Mouse (Mus musculus) lung, embryonic 15.5 days (tissue): ENCODE measurements around the gene Itpr1. TPM values are rescaled to one million over a fixed set of nuclear protein-coding genes. Genes with fewer than 3 reads are reported as not detected.

ENCODE experiments used
- ATAC-seq: fragments of 200-750 bp; cut with Nextera tagmentation; 2 replicates; pipeline ENCODE4 v1.8.0; 2017; ENCODE audit warnings: moderate number of reproducible peaks, borderline replicate concordance; ENCODE audit not compliant: low FRiP score, low TSS enrichment; ENCODE audit errors: extremely low read depth
- H3K27ac ChIP-seq: fragments of 300-500 bp; sonication (generic); 2 replicates; pipeline ENCODE4 v1.5.1; 2015; ENCODE audit warnings: moderate library complexity, mild to moderate bottlenecking, inconsistent platforms
- H3K27me3 ChIP-seq: fragments of 300-500 bp; sonication (generic); 2 replicates; pipeline ENCODE4 v1.6.1; 2015; ENCODE audit warnings: inconsistent platforms
- H3K36me3 ChIP-seq: fragments of 300-500 bp; sonication (generic); 2 replicates; pipeline ENCODE4 v1.6.1; 2015; ENCODE audit warnings: inconsistent platforms
- H3K4me1 ChIP-seq: fragments of 300-500 bp; sonication (generic); 2 replicates; pipeline ENCODE4 v1.6.1; 2015; ENCODE audit warnings: inconsistent platforms
- H3K4me2 ChIP-seq: fragments of 300-500 bp; sonication (generic); 2 replicates; pipeline ENCODE4 v1.6.1; 2015; ENCODE audit warnings: inconsistent platforms, mild to moderate bottlenecking, moderate library complexity
- H3K4me3 ChIP-seq: fragments of 300-500 bp; sonication (generic); 2 replicates; pipeline ENCODE4 v1.5.1; 2015; ENCODE audit warnings: mild to moderate bottlenecking, inconsistent platforms
- H3K9ac ChIP-seq: fragments of 300-500 bp; sonication (generic); 2 replicates; pipeline ENCODE4 v1.6.1; 2015; ENCODE audit warnings: inconsistent platforms
- H3K9me3 ChIP-seq: fragments of 300-500 bp; sonication (generic); 2 replicates; pipeline ENCODE4 v1.6.1; 2016; ENCODE audit warnings: inconsistent platforms
- WGBS: fragments of 180-500 bp; shearing (Covaris S2); methylation state at CpG from one replicate; pipeline ENCODE4 v1.1.7; 2015; 5-methylcytosine and 5-hydroxymethylcytosine counted together
- polyA plus RNA-seq: library from polyadenylated mRNA; unstranded; fragments of >200 nt; fragmentation: Nextera tagmentation; extraction: Ambion mirVana; gene quantifications from 2 replicates; pipeline ENCODE4 v1.2.1, GENCODE M21; 2015

The Itpr1 gene
- polyA plus RNA-seq, 1 experiment from 2014 or later = 14.9 TPM

- Histone ChIP-seq H3K4me1 (peaks cover 7% of the 10 kb centered on the region), H3K27ac (no peak overlapping the region), H3K9me3 (0 out of 2 replicates have a peak, but pooled peaks cover 3% of the 10 kb centered on the region), H3K4me3 (no peak overlapping the region), H3K9ac (no peak overlapping the region), H3K27me3 (no peaks in the 10 kb centered on the region), H3K4me2 (no peak overlapping the region), H3K36me3 (peaks cover 17% of the 10 kb centered on the region)
- ATAC-seq = no peak; the same call in 1 of the 2 replicates
- 27% methylated on average over 5 of the region's 5 CpGs for WGBS
Measured at GRCm38 (mm10) chr6:108436608-108437007, 223.7 kb downstream of the Itpr1 start.

GRCm38 (mm10) chr6:108441290-108441689 lies 228.4 kb downstream of the Itpr1 start:
- 0 out of 2 replicates have a peak, but pooled peaks cover 4% of the 10 kb centered on the region for H3K9me3 ChIP-seq
- H3K4me3 ChIP-seq = no peak overlapping the region
- ATAC-seq = no peak
- no peak overlapping the region for H3K27ac ChIP-seq
- no peak overlapping the region for H3K9ac ChIP-seq
- peaks cover 22% of the 10 kb centered on the region for H3K36me3 ChIP-seq
- 94% methylated on average over 2 of the region's 2 CpGs for WGBS
- H3K4me1 ChIP-seq = peaks cover 3% of the 10 kb centered on the region; the same call in 1 of the 2 replicates
- no peak overlapping the region for H3K4me2 ChIP-seq
- H3K27me3 ChIP-seq = no peaks in the 10 kb centered on the region

GRCm38 (mm10) chr6:108442291-108442690 lies 229.4 kb downstream of the Itpr1 start:
- Histone ChIP-seq H3K27me3 (no peaks in the 10 kb centered on the region), H3K4me1 (peaks cover 8% of the 10 kb centered on the region), H3K27ac (no peak overlapping the region), H3K9ac (no peak overlapping the region), H3K4me3 (no peak overlapping the region), H3K36me3 (peaks cover 22% of the 10 kb centered on the region), H3K9me3 (0 out of 2 replicates have a peak, but pooled peaks cover 4% of the 10 kb centered on the region), H3K4me2 (no peak overlapping the region)
- 75% methylated on average over 3 of the region's 3 CpGs for WGBS
- no peak for ATAC-seq

DNA sequence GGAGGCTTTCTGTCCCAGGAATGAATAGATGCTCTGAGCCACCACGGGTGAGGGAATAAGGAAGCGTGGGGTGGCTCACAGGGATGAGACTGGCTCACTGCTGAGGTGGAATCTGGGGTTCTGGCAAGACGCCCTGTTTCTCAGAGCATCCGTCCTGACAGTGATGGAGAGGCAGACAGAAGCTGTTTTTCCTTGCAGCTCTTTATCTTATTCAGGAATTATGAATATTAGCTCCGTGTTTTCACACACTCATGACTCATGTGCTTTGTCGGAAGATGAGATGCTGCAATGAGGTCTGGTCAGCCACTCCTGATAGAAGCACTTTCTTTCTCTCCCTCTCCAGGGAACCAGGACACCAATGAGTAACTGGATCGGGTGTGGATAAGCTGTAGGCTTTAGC lies 231.5 kb downstream of the Itpr1 start:
- peaks cover 22% of the 10 kb centered on the region for H3K36me3 ChIP-seq
- ATAC-seq = no peak
- peaks cover 27% of the 10 kb centered on the region for H3K4me1 ChIP-seq
- no peaks in the 10 kb centered on the region for H3K27me3 ChIP-seq
- H3K9me3 ChIP-seq = 0 out of 2 replicates have a peak, but pooled peaks cover 4% of the 10 kb centered on the region
- no peak overlapping the region for H3K4me3 ChIP-seq
- H3K27ac ChIP-seq = no peak overlapping the region
- H3K4me2 ChIP-seq = no peak overlapping the region
- no peak overlapping the region for H3K9ac ChIP-seq
- WGBS = 57% methylated on average over 7 of the region's 7 CpGs

DNA sequence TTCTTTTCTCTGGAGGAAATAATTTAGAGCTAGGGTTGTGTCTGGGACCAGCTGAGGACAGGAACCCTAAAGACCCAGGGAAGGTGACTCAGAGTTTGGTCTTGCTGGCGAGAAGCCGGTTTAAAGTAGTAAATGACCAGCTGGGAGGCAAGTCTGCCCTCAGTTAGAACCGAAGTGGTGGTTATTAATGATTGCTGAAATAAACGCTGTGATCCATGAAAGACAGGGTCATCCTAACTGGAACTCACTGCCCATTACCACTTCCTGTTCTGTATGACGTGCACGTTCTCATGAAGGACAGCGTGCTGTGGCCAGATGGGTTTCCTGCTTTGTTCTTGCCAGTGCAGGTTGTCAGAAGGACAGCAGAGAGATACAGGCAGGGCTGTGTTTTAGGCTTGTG lies 232.1 kb downstream of the Itpr1 start:
- Histone ChIP-seq H3K4me2 (no peak overlapping the region), H3K36me3 (peaks cover 21% of the 10 kb centered on the region), H3K27ac (no peak overlapping the region), H3K4me1 (peaks cover 27% of the 10 kb centered on the region), H3K9ac (no peak overlapping the region), H3K9me3 (0 out of 2 replicates have a peak, but pooled peaks cover 4% of the 10 kb centered on the region), H3K27me3 (no peaks in the 10 kb centered on the region), H3K4me3 (no peak overlapping the region)
- ATAC-seq = no peak
- 51% methylated on average over 7 of the region's 7 CpGs for WGBS

GRCm38 (mm10) chr6:108446766-108447165 lies 233.9 kb downstream of the Itpr1 start:
- no peaks in the 10 kb centered on the region for H3K27me3 ChIP-seq
- peaks cover 32% of the 10 kb centered on the region for H3K4me1 ChIP-seq
- no peak overlapping the region for H3K4me2 ChIP-seq
- H3K4me3 ChIP-seq = no peak overlapping the region
- peak overlapping the region; percentile 50 for H3K27ac ChIP-seq
- peaks cover 4% of the 10 kb centered on the region; the same call in 1 of the 2 replicates for H3K36me3 ChIP-seq
- 48% methylated on average over 1 of the region's 1 CpGs for WGBS
- H3K9ac ChIP-seq = no peak overlapping the region
- no peaks in the 10 kb centered on the region for H3K9me3 ChIP-seq
- no peak for ATAC-seq

GRCm38 (mm10) chr6:108447179-108447845 lies 234.4 kb downstream of the Itpr1 start:
- H3K27ac ChIP-seq = peak overlapping the region; percentile 50
- H3K4me1 ChIP-seq = peaks cover 32% of the 10 kb centered on the region
- no peaks in the 10 kb centered on the region for H3K9me3 ChIP-seq
- ATAC-seq = peak; percentile 66; the same call in 1 of the 2 replicates
- WGBS = 35% methylated on average over 8 of the region's 8 CpGs
- H3K4me3 ChIP-seq = no peak overlapping the region
- H3K36me3 ChIP-seq = 0 out of 2 replicates have a peak, but pooled peaks cover 3% of the 10 kb centered on the region
- H3K4me2 ChIP-seq = no peak overlapping the region
- H3K27me3 ChIP-seq = no peaks in the 10 kb centered on the region
- no peak overlapping the region for H3K9ac ChIP-seq

DNA sequence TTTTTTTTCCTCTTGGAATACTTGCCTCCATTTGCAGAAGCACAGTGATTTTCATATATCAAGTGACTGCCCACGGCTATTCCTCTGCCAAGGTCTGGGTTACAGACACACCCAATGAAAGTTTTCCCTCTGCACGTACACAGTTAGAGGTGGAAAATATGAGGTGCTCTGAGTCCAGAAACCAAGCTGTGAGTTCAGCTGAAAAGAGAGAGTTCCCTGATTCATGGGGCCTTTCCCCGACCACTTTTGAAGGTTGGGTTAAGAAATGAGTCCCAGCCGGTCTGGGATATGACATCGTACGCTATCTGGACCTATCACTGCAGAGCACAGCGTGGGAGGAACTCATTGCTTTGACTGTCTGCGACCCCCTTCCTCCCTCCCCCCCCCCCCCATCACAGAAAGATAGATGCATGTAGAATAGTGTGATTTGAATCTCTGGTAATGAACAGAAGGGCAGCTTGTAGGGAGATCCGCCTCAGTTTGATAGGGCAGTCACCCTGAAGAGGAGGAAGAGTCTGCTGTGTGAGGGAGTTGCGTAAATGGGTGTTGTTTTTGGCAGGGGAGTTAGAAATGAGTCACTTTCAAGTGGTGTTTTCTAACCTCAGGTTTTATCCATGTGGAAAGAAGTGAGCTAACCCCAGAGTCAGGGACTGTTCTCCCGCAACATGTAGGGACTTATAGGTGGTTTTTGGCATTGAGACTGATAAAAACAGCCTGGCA lies 235.3 kb downstream of the Itpr1 start:
- no peaks in the 10 kb centered on the region for H3K9me3 ChIP-seq
- ATAC-seq = no peak
- H3K9ac ChIP-seq = no peak overlapping the region
- no peak overlapping the region for H3K4me2 ChIP-seq
- 48% methylated on average over 11 of the region's 11 CpGs for WGBS
- H3K4me1 ChIP-seq = peaks cover 32% of the 10 kb centered on the region
- H3K27ac ChIP-seq = peak overlapping the region; percentile 50
- no peak overlapping the region for H3K4me3 ChIP-seq
- no peaks in the 10 kb centered on the region for H3K36me3 ChIP-seq
- H3K27me3 ChIP-seq = no peaks in the 10 kb centered on the region

DNA sequence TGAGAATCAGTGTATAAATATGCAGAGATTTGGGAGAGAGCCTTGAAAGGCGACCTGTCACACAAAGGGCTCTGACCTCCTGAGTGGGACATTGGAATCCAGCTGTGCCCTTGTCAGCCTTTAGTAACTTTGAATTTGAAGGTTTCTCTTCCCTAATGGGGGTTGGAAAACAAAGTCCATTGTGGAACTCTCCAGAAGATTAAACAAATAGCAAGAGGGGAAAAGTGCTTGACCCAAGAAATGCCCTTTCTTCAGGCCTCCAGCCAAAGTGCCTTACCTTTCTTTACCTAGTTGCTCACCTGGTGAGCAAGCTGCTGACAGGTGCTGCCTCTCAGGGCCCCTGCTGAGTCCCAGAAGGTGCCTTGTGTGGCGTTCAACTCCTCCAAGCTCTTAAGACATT lies 236.0 kb downstream of the Itpr1 start:
- 50% methylated on average over 2 of the region's 2 CpGs for WGBS
- Histone ChIP-seq H3K27me3 (no peaks in the 10 kb centered on the region), H3K9me3 (no peaks in the 10 kb centered on the region), H3K4me1 (peaks cover 32% of the 10 kb centered on the region), H3K27ac (peak overlapping the region; percentile 50), H3K4me2 (no peak overlapping the region), H3K4me3 (no peak overlapping the region), H3K9ac (no peak overlapping the region), H3K36me3 (no peaks in the 10 kb centered on the region)
- ATAC-seq = no peak

DNA sequence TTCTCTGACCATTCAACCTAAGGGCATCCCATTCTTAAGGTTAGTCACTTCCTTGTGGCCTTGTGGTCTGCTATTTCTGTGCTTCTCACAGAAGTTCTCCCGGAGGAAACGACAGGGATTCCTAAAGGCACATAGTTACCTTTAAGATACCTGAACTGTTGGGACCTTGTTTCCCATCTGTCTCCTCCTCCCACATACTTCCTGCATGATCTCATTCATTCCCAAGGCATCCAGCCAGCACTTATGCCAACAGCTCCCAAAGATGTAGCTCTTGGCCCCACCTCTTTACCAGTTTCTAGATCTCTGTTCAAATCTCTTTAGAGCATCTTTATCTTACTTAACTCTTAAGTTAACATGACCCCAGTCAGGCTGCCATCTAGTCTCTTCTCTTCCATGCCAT lies 238.6 kb downstream of the Itpr1 start:
- no peaks in the 10 kb centered on the region for H3K36me3 ChIP-seq
- no peaks in the 10 kb centered on the region for H3K27me3 ChIP-seq
- H3K27ac ChIP-seq = no peak overlapping the region
- H3K9me3 ChIP-seq = no peaks in the 10 kb centered on the region
- peaks cover 46% of the 10 kb centered on the region for H3K4me1 ChIP-seq
- ATAC-seq = no peak
- no peak overlapping the region for H3K9ac ChIP-seq
- no peak overlapping the region for H3K4me2 ChIP-seq
- WGBS = 65% methylated on average over 2 of the region's 2 CpGs
- no peak overlapping the region for H3K4me3 ChIP-seq

- Histone ChIP-seq H3K36me3 (no peaks in the 10 kb centered on the region), H3K27me3 (no peaks in the 10 kb centered on the region), H3K9ac (no peak overlapping the region), H3K4me1 (peaks cover 43% of the 10 kb centered on the region), H3K4me2 (no peak overlapping the region), H3K9me3 (no peaks in the 10 kb centered on the region), H3K4me3 (no peak overlapping the region), H3K27ac (no peak overlapping the region)
- 82% methylated on average over 5 of the region's 5 CpGs for WGBS
- no peak for ATAC-seq
Measured at GRCm38 (mm10) chr6:108453618-108454017, 240.7 kb downstream of the Itpr1 start.
